8 mouse cellular contexts compared by ENCODE assay signal in the genomic region with DNA sequence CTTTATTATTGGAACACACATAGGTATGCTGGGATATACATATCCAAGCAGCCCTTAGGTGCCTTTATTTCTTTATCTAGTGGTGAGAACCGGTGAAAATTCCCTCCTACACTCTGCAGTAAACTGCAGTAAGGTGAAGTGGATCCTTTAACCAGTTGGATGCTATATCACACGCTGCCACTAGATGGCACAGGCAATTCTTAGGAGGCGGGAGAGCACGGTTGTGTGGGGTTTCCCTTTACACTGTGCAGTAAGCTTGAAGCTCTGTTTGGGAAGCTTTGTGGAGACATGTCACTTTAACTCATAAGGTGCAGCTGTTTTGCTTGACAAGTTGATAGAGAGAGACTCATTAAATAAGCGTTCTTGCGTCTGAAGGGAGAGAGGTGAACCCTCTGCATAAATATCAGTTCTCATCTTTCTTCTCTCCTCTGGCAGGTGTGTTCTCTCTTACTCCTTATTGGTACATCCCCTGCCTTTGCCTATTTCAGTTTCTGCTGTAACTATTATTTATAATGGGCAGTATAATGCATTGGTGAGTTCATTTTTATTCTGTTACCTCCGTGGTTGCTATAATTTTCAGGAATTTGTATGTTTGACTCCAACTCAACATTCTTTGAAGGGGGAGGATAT. TPM values are rescaled to one million over a fixed set of nuclear protein-coding genes. Genes with fewer than 3 reads are reported as not detected.
DNase-seq lines count a peak whose midpoint lies in the region; ATAC-seq and TF ChIP-seq lines count a peak whose summit lies in the region.

No protein-coding gene starts in this region.

- 13% methylated on average over 7 of the region's 7 CpGs for WGBS in bone marrow, adult 2 months
- WGBS in embryonic facial prominence, embryonic 14.5 days, result 7% methylated on average over 7 of the region's 7 CpGs
- 6% methylated on average over 7 of the region's 7 CpGs for WGBS in lung, postnatal 0 days

- H3K36me3 ChIP-seq in G1E (replicated peaks), result no peaks in the 10 kb centered on the region
- no peaks in the 10 kb centered on the region for H3K36me3 ChIP-seq in embryonic facial prominence, embryonic 14.5 days (ENCODE audit: control insufficient read depth, insufficient read depth, low read length)
- no peaks in the 10 kb centered on the region for H3K36me3 ChIP-seq in lung, postnatal 0 days (ENCODE audit: insufficient read depth, low read length)

- H3K9me3 ChIP-seq in G1E (replicated peaks), result no peaks in the 10 kb centered on the region
- no peaks in the 10 kb centered on the region for H3K9me3 ChIP-seq in embryonic facial prominence, embryonic 14.5 days (ENCODE audit: control insufficient read depth, low read length)
- H3K9me3 ChIP-seq in lung, postnatal 0 days (ENCODE audit: low read length), result no peaks in the 10 kb centered on the region

- no peak overlapping the region for H3K27ac ChIP-seq in bone marrow, adult 2 months (ENCODE audit: control insufficient read depth, insufficient read depth, low read depth, low read length, poor library complexity)
- no peak overlapping the region for H3K27ac ChIP-seq in embryonic facial prominence, embryonic 14.5 days (replicated peaks; ENCODE audit: low read depth, low read length)
- H3K27ac ChIP-seq in lung, postnatal 0 days (ENCODE audit: low read length), result no peak overlapping the region

- peak; percentile 45 for DNase-seq in G1E (ENCODE audit: low spot score)
- DNase-seq in embryonic facial prominence, embryonic 14.5 days (ENCODE audit: low spot score), result peak; percentile 81
- peak; percentile 44 for DNase-seq in layer of hippocampus, adult 9-11 months
- peak; percentile 78 for DNase-seq in lung, postnatal 0 days (ENCODE audit: low spot score)
- DNase-seq in retina, embryonic 14.5 days (ENCODE audit: low spot score), result peak; percentile 86
- peak; percentile 22 for DNase-seq in yolk sac, embryonic 10.5 days (ENCODE audit: low spot score)

- no peak for TF ChIP-seq EP300 in lung, postnatal 0 days (IDR thresholded peaks at IDR 0.05)

- TF ChIP-seq POLR2A in bone marrow, adult 2 months (IDR thresholded peaks at IDR 0.05; ENCODE audit: borderline replicate concordance, control insufficient read depth, low read depth, low read length), result no peak

- ATAC-seq in G1E (ENCODE audit: extremely low read depth, insufficient number of reproducible peaks, low FRiP score, poor library complexity, severe bottlenecking), result peak; percentile 84
- ATAC-seq in embryonic facial prominence, embryonic 14.5 days (ENCODE audit: low read depth), result peak; percentile 86
- ATAC-seq in hematopoietic stem cell, adult 5-6 weeks (replicated peaks in 1 of 2; ENCODE audit: insufficient read depth in 1 of 2, low FRiP score in 2 of 2, low TSS enrichment in 1 of 2, low read depth in 1 of 2, poor library complexity in 2 of 2, severe bottlenecking in 2 of 2), result peak; percentile 92 to 99
- ATAC-seq in lung, postnatal 0 days, result peak; percentile 70

- no peak overlapping the region for H3K9ac ChIP-seq in embryonic facial prominence, embryonic 14.5 days (ENCODE audit: low read depth, low read length)
- no peak overlapping the region for H3K9ac ChIP-seq in lung, postnatal 0 days (replicated peaks; ENCODE audit: low read depth)

- peaks cover 5% of the 10 kb centered on the region for H3K27me3 ChIP-seq in G1E (ENCODE audit: insufficient read depth, low read length)
- no peaks in the 10 kb centered on the region for H3K27me3 ChIP-seq in embryonic facial prominence, embryonic 14.5 days (replicated peaks; ENCODE audit: control insufficient read depth, insufficient read depth, low read length)
- H3K27me3 ChIP-seq in lung, postnatal 0 days (replicated peaks; ENCODE audit: insufficient read depth, low read length), result no peaks in the 10 kb centered on the region

- no peak overlapping the region for H3K4me2 ChIP-seq in embryonic facial prominence, embryonic 14.5 days (ENCODE audit: low read depth, low read length)
- H3K4me2 ChIP-seq in lung, postnatal 0 days (replicated peaks; ENCODE audit: low read depth, low read length), result no peak overlapping the region

- peak; percentile 97 for TF ChIP-seq CTCF in G1E (IDR thresholded peaks at IDR 0.05; ENCODE audit: low read depth, low read length)
- peak; percentile 61 for TF ChIP-seq CTCF in bone marrow, adult 2 months (IDR thresholded peaks at IDR 0.05; ENCODE audit: control insufficient read depth, insufficient read depth, low read length)
- peak; percentile 92 for TF ChIP-seq CTCF in lung, postnatal 0 days (IDR thresholded peaks at IDR 0.05)

- H3K4me1 ChIP-seq in G1E (ENCODE audit: insufficient read depth, low read depth, low read length), result peaks cover 4% of the 10 kb centered on the region; the same call in 1 of the 2 replicates
- H3K4me1 ChIP-seq in bone marrow, adult 2 months (ENCODE audit: control insufficient read depth, insufficient read depth, low read length), result no peaks in the 10 kb centered on the region
- no peaks in the 10 kb centered on the region for H3K4me1 ChIP-seq in embryonic facial prominence, embryonic 14.5 days (ENCODE audit: control insufficient read depth, insufficient read depth, low read length)
- H3K4me1 ChIP-seq in lung, postnatal 0 days (ENCODE audit: insufficient read depth, low read depth, low read length), result no peaks in the 10 kb centered on the region

- no peak overlapping the region for H3K4me3 ChIP-seq in G1E (ENCODE audit: low read depth, low read length)
- no peak overlapping the region for H3K4me3 ChIP-seq in bone marrow, adult 2 months (replicated peaks; ENCODE audit: control insufficient read depth, low read depth, low read length)
- no peak overlapping the region for H3K4me3 ChIP-seq in embryonic facial prominence, embryonic 14.5 days (ENCODE audit: low read depth, low read length)
- no peak overlapping the region for H3K4me3 ChIP-seq in lung, postnatal 0 days (ENCODE audit: low read depth, low read length)

RNA-seq across cellular contexts. Expression of gene Lancl1, which starts 22.9 kb away (rescaled TPM):
- total RNA-seq in G1E (2014; fragmentation: Nextera tagmentation) (59.6 and 64.8 TPM in 2 replicates), G1E (2017) (41.1 and 42.5 TPM in 2 replicates)
- 15.4 and 22.6 TPM in 2 replicates for polyA plus RNA-seq in G1E (2012)
- polyA plus RNA-seq in bone marrow, adult 2 months (2011; ENCODE audit: insufficient read depth, insufficient read length, low replicate concordance, missing spikeins), result 11.6 and 21.0 TPM in 2 replicates
- 112 and 117 TPM in 2 replicates for polyA plus RNA-seq in embryonic facial prominence, embryonic 14.5 days (2014; fragmentation: Nextera tagmentation; extraction: Ambion mirVana)
- total RNA-seq in hematopoietic stem cell, adult 5-6 weeks (2017), result 56.5 and 63.8 TPM in 2 replicates
- polyA plus RNA-seq in lung, postnatal 0 days (2015; fragmentation: Nextera tagmentation; extraction: Ambion mirVana), result 65.9 and 68.0 TPM in 2 replicates

Comparison
In these comparisons a context has a peak if more than half of its experiments do, and no peak if none do; other contexts are left out.
1. DNase-seq: peak in every context shown above with its lines; median percentile 86 in retina, embryonic 14.5 days; 81 in embryonic facial prominence, embryonic 14.5 days; 78 in lung, postnatal 0 days; 45 in G1E; 44 in layer of hippocampus, adult 9-11 months; 22 in yolk sac, embryonic 10.5 days.